Mouse (Mus musculus): Measurements from ENCODE around the gene Tigar. TPM values are rescaled to one million over a fixed set of nuclear protein-coding genes. Genes with fewer than 3 reads are reported as not detected.
A peak's percentile ranks its signal among the peaks of the same experiment; 100 is the strongest.

Tigar gene
- polyA plus RNA-seq, 1 experiment: 1.7 TPM

GRCm38 (mm10) chr6:127081820-127082219, 27.5 kb downstream of the Tigar start:
- Histone ChIP-seq H3K27ac (ENCODE audit: insufficient read depth, low read depth, low read length) (no peak overlapping the region), H3K4me3 (ENCODE audit: low read depth, low read length) (no peak overlapping the region), H3K36me3 (ENCODE audit: control insufficient read depth, insufficient read depth, low read length) (peaks cover 3% of the 10 kb centered on the region), H3K27me3 (ENCODE audit: control insufficient read depth, insufficient read depth, low read length) (peaks cover 22% of the 10 kb centered on the region), H3K4me1 (ENCODE audit: control insufficient read depth, insufficient read depth, insufficient read length, low read length) (peaks cover 6% of the 10 kb centered on the region; the same call in 1 of the 2 replicates)
- TF ChIP-seq POLR2A (IDR thresholded peaks at IDR 0.05; ENCODE audit: low read depth, low read length): no peak
- no peak for TF ChIP-seq CTCF (IDR thresholded peaks at IDR 0.05; ENCODE audit: extremely low read depth, insufficient read length, insufficient replicate concordance, low read depth, low read length)
- WGBS: 71% methylated on average over 6 of the region's 6 CpGs

- Histone ChIP-seq H3K27ac (ENCODE audit: insufficient read depth, low read depth, low read length) (no peak overlapping the region), H3K27me3 (ENCODE audit: control insufficient read depth, insufficient read depth, low read length) (peaks cover 27% of the 10 kb centered on the region), H3K4me1 (ENCODE audit: control insufficient read depth, insufficient read depth, insufficient read length, low read length) (peaks cover 6% of the 10 kb centered on the region; the same call in 1 of the 2 replicates), H3K4me3 (ENCODE audit: low read depth, low read length) (peak overlapping the region; percentile 45), H3K36me3 (ENCODE audit: control insufficient read depth, insufficient read depth, low read length) (no peaks in the 10 kb centered on the region)
- TF ChIP-seq POLR2A (IDR thresholded peaks at IDR 0.05; ENCODE audit: low read depth, low read length) (no peak), CTCF (IDR thresholded peaks at IDR 0.05; ENCODE audit: extremely low read depth, insufficient read length, insufficient replicate concordance, low read depth, low read length) (peak; percentile 23; the same call in 1 of the 2 replicates)
- WGBS: 3% methylated on average over 59 of the region's 59 CpGs
Observed at GRCm38 (mm10) chr6:127079867-127080731, 29.3 kb downstream of the Tigar start.

- no peak within 1 kb of the TSS for H3K27ac ChIP-seq (ENCODE audit: insufficient read depth, low read depth, low read length)
- 0 out of 2 replicates have a peak, but pooled peaks cover 9% of the 10 kb centered on the region for H3K27me3 ChIP-seq (ENCODE audit: control insufficient read depth, insufficient read depth, low read length)
- no peak within 1 kb of the TSS for H3K4me3 ChIP-seq (ENCODE audit: low read depth, low read length)
- H3K36me3 ChIP-seq (ENCODE audit: control insufficient read depth, insufficient read depth, low read length): no peaks in the 10 kb centered on the region
- 12% methylated on average over 5 of the region's 5 CpGs for WGBS
- H3K4me1 ChIP-seq (ENCODE audit: control insufficient read depth, insufficient read depth, insufficient read length, low read length): no peaks in the 10 kb centered on the region
- TF ChIP-seq POLR2A (IDR thresholded peaks at IDR 0.05; ENCODE audit: low read depth, low read length) (no peak), CTCF (IDR thresholded peaks at IDR 0.05; ENCODE audit: extremely low read depth, insufficient read length, insufficient replicate concordance, low read depth, low read length) (no peak)
Observed at GRCm38 (mm10) chr6:127072817-127073216, 36.5 kb downstream of the Tigar start, which contains the start of gene Fgf23. Gene Fgf23, plus strand, starts transcription at chr6:127072902.

GRCm38 (mm10) chr6:127064815-127065214, 44.5 kb downstream of the Tigar start:
- WGBS: 8% methylated on average over 14 of the region's 14 CpGs
- Histone ChIP-seq H3K4me3 (ENCODE audit: low read depth, low read length) (no peak overlapping the region), H3K36me3 (ENCODE audit: control insufficient read depth, insufficient read depth, low read length) (no peaks in the 10 kb centered on the region), H3K4me1 (ENCODE audit: control insufficient read depth, insufficient read depth, insufficient read length, low read length) (no peaks in the 10 kb centered on the region), H3K27me3 (ENCODE audit: control insufficient read depth, insufficient read depth, low read length) (0 out of 2 replicates have a peak, but pooled peaks cover 3% of the 10 kb centered on the region), H3K27ac (ENCODE audit: insufficient read depth, low read depth, low read length) (no peak overlapping the region)
- no peak for TF ChIP-seq POLR2A (IDR thresholded peaks at IDR 0.05; ENCODE audit: low read depth, low read length)

- H3K27ac ChIP-seq (ENCODE audit: insufficient read depth, low read depth, low read length): no peak overlapping the region
- H3K4me1 ChIP-seq (ENCODE audit: control insufficient read depth, insufficient read depth, insufficient read length, low read length): no peaks in the 10 kb centered on the region
- 0 out of 2 replicates have a peak, but pooled peaks cover 3% of the 10 kb centered on the region for H3K27me3 ChIP-seq (ENCODE audit: control insufficient read depth, insufficient read depth, low read length)
- 75% methylated on average over 3 of the region's 3 CpGs for WGBS
- no peaks in the 10 kb centered on the region for H3K36me3 ChIP-seq (ENCODE audit: control insufficient read depth, insufficient read depth, low read length)
- no peak overlapping the region for H3K4me3 ChIP-seq (ENCODE audit: low read depth, low read length)
- TF ChIP-seq POLR2A (IDR thresholded peaks at IDR 0.05; ENCODE audit: low read depth, low read length) (no peak), CTCF (IDR thresholded peaks at IDR 0.05; ENCODE audit: extremely low read depth, insufficient read length, insufficient replicate concordance, low read depth, low read length) (no peak)
Observed at GRCm38 (mm10) chr6:127063915-127064314, 45.4 kb downstream of the Tigar start.

GRCm38 (mm10) chr6:127059975-127060374, 49.4 kb downstream of the Tigar start:
- Histone ChIP-seq H3K4me1 (ENCODE audit: control insufficient read depth, insufficient read depth, insufficient read length, low read length) (no peaks in the 10 kb centered on the region), H3K27ac (ENCODE audit: insufficient read depth, low read depth, low read length) (no peak overlapping the region), H3K36me3 (ENCODE audit: control insufficient read depth, insufficient read depth, low read length) (no peaks in the 10 kb centered on the region), H3K4me3 (ENCODE audit: low read depth, low read length) (no peak overlapping the region), H3K27me3 (ENCODE audit: control insufficient read depth, insufficient read depth, low read length) (no peaks in the 10 kb centered on the region)
- 77% methylated on average over 4 of the region's 4 CpGs for WGBS
- TF ChIP-seq POLR2A (IDR thresholded peaks at IDR 0.05; ENCODE audit: low read depth, low read length) (no peak), CTCF (IDR thresholded peaks at IDR 0.05; ENCODE audit: extremely low read depth, insufficient read length, insufficient replicate concordance, low read depth, low read length) (no peak)

- H3K27me3 ChIP-seq (ENCODE audit: control insufficient read depth, insufficient read depth, low read length): no peaks in the 10 kb centered on the region
- 53% methylated on average over 12 of the region's 12 CpGs for WGBS
- TF ChIP-seq POLR2A (IDR thresholded peaks at IDR 0.05; ENCODE audit: low read depth, low read length): no peak
- TF ChIP-seq CTCF (IDR thresholded peaks at IDR 0.05; ENCODE audit: extremely low read depth, insufficient read length, insufficient replicate concordance, low read depth, low read length): no peak
- H3K36me3 ChIP-seq (ENCODE audit: control insufficient read depth, insufficient read depth, low read length): no peaks in the 10 kb centered on the region
- no peak overlapping the region for H3K27ac ChIP-seq (ENCODE audit: insufficient read depth, low read depth, low read length)
- H3K4me1 ChIP-seq (ENCODE audit: control insufficient read depth, insufficient read depth, insufficient read length, low read length): no peaks in the 10 kb centered on the region
- no peak overlapping the region for H3K4me3 ChIP-seq (ENCODE audit: low read depth, low read length)
Observed at GRCm38 (mm10) chr6:127056990-127057588, 52.3 kb downstream of the Tigar start.

All from small intestine, adult 2 months (tissue).